9 mouse cellular contexts compared by ENCODE assay signal in genomic region chr15:92396770-92397608, GRCm38 (mm10). TPM values are rescaled to one million over a fixed set of nuclear protein-coding genes. Genes with fewer than 3 reads are reported as not detected.
DNase-seq lines count a peak whose midpoint lies in the region; ATAC-seq lines count a peak whose summit lies in the region.
"Had no signal": no experiment of that assay in that cellular context is flagged by ENCODE, and none has a peak within 500 bp of the region (broad histone marks: within the 10 kb centered on the region; RNA-seq: fewer than 3 reads in every experiment).

Gene Pdzrn4 (plus strand): TSS chr15:92396881.

- ATAC-seq in hindbrain, embryonic 12.5 days (ENCODE audit: low FRiP score): peak; percentile 64; the same call in 1 of the 2 replicates
- ATAC-seq in limb, embryonic 12.5 days (ENCODE audit: insufficient number of reproducible peaks, insufficient read depth, low FRiP score, low TSS enrichment, low read depth): no peak

- H3K4me3 ChIP-seq in hindbrain, embryonic 12.5 days: peak within 1 kb of the TSS; percentile 64
- H3K4me3 ChIP-seq in limb, embryonic 12.5 days (replicated peaks): peak within 1 kb of the TSS; percentile 62

- WGBS in hindbrain, embryonic 12.5 days: under 1% methylated on average over 64 of the region's 65 CpGs
- 1% methylated on average over 65 of the region's 65 CpGs for WGBS in limb, embryonic 12.5 days

- peaks cover 14% of the 10 kb centered on the region for H3K4me1 ChIP-seq in hindbrain, embryonic 12.5 days
- peaks cover 21% of the 10 kb centered on the region for H3K4me1 ChIP-seq in limb, embryonic 12.5 days (replicated peaks)

- H3K27ac ChIP-seq in hindbrain, embryonic 12.5 days: no peak within 1 kb of the TSS
- H3K27ac ChIP-seq in limb, embryonic 12.5 days: no peak within 1 kb of the TSS

- peak; percentile 2 for DNase-seq in cerebellum, adult 11-12 months
- no peak for DNase-seq in cerebellum, adult 8-10 months
- peak; percentile 36 for DNase-seq in adrenal gland, postnatal 25 days
- DNase-seq in frontal cortex, postnatal 14 days (ENCODE audit: low spot score in 2 of 2): peak; percentile 12 to 35
- DNase-seq in ovary, postnatal 10 days (ENCODE audit: low spot score): peak; percentile 5
- DNase-seq in spleen, postnatal 14 days (ENCODE audit: low spot score in 2 of 2): no peak

- no peaks in the 10 kb centered on the region for H3K36me3 ChIP-seq in hindbrain, embryonic 12.5 days
- H3K36me3 ChIP-seq in limb, embryonic 12.5 days: no peaks in the 10 kb centered on the region

- no peaks in the 10 kb centered on the region for H3K9me3 ChIP-seq in hindbrain, embryonic 12.5 days (replicated peaks)
- 0 out of 2 replicates have a peak, but pooled peaks cover 4% of the 10 kb centered on the region for H3K9me3 ChIP-seq in limb, embryonic 12.5 days

- H3K27me3 ChIP-seq in hindbrain, embryonic 12.5 days: peaks cover 30% of the 10 kb centered on the region
- peaks cover 38% of the 10 kb centered on the region for H3K27me3 ChIP-seq in limb, embryonic 12.5 days

- peak within 1 kb of the TSS; percentile 92 for H3K4me2 ChIP-seq in hindbrain, embryonic 12.5 days (replicated peaks)
- peak within 1 kb of the TSS; percentile 100 for H3K4me2 ChIP-seq in limb, embryonic 12.5 days

- H3K9ac ChIP-seq in hindbrain, embryonic 12.5 days: peak within 1 kb of the TSS; percentile 62
- peak within 1 kb of the TSS; percentile 66 for H3K9ac ChIP-seq in limb, embryonic 12.5 days (replicated peaks)

RNA-seq across cellular contexts. Expression of gene Pdzrn4, which starts in this region (rescaled TPM):
- total RNA-seq in adrenal gland, postnatal 25 days (2021): 0.49 TPM in 1 of 2 replicates, not detected in the other
- polyA plus RNA-seq in hindbrain, embryonic 12.5 days (2016; fragmentation: Nextera tagmentation; extraction: Ambion mirVana): 27.4 and 35.3 TPM in 2 replicates
- 1.0 and 1.2 TPM in 2 replicates for polyA plus RNA-seq in limb, embryonic 12.5 days (2016; fragmentation: Nextera tagmentation; extraction: Ambion mirVana)
- total RNA-seq: common myeloid progenitor, adult 5-6 weeks had no signal

Comparison
In these comparisons a context has a peak if more than half of its experiments do, and no peak if none do; other contexts are left out.
1. RNA of gene Pdzrn4 (polyA plus RNA-seq): 27.4 to 35.3 TPM in hindbrain, embryonic 12.5 days; 1.0 to 1.2 TPM in limb, embryonic 12.5 days; every median in the first group is over 10 times any median in the second.
2. DNase-seq: peak in cerebellum, adult 11-12 months (single experiment), frontal cortex, postnatal 14 days (2 of 2) and ovary, postnatal 10 days (single experiment); none in cerebellum, adult 8-10 months (single experiment) and spleen, postnatal 14 days (0 of 2).
3. Peak in DNase-seq in adrenal gland, postnatal 25 days; RNA of the gene not detected or under 1 TPM.